Mouse (Mus musculus): ENCODE measurements around the gene Spatc1l. TPM values are rescaled to one million over a fixed set of nuclear protein-coding genes. Genes with fewer than 3 reads are reported as not detected.

The Spatc1l gene
- polyA plus RNA-seq, 1 experiment from 2014 or later = not detected

DNA sequence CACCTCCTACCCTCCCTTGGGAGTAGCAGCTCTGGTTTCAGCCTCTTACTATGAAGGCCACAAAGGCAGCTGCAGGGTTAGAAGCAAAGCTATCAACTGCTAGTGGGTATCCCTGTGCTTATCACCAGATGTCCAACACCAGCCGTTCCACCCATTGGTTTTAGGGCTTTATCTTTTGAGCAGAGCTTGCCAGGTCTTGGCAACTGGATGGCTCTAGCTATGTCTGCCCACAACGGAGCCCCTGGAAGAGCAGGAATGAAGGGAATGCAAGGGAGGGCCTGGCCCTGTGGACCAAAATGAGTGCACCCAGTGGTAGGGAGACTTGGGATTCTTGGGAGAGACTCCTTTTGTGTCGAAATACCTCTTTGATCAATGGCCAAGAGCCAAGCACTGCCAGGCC lies 40.6 kb downstream of the Spatc1l start:
- Histone ChIP-seq H3K9ac (replicated peaks) (no peak overlapping the region), H3K27ac (replicated peaks) (no peak overlapping the region), H3K27me3 (replicated peaks) (no peaks in the 10 kb centered on the region), H3K4me1 (no peaks in the 10 kb centered on the region), H3K9me3 (replicated peaks) (no peaks in the 10 kb centered on the region), H3K4me2 (no peak overlapping the region), H3K4me3 (replicated peaks) (no peak overlapping the region), H3K36me3 (no peaks in the 10 kb centered on the region)
- 81% methylated on average over 3 of the region's 3 CpGs for WGBS
- ATAC-seq (ENCODE audit: low FRiP score) = no peak

GRCm38 (mm10) chr10:76612473-76612872 lies 50.4 kb downstream of the Spatc1l start:
- Histone ChIP-seq H3K9ac (replicated peaks) (no peak overlapping the region), H3K27ac (replicated peaks) (no peak overlapping the region), H3K4me1 (no peaks in the 10 kb centered on the region), H3K27me3 (replicated peaks) (no peaks in the 10 kb centered on the region), H3K4me3 (replicated peaks) (no peak overlapping the region), H3K9me3 (replicated peaks) (no peaks in the 10 kb centered on the region), H3K36me3 (no peaks in the 10 kb centered on the region), H3K4me2 (no peak overlapping the region)
- WGBS = 91% methylated on average over 7 of the region's 7 CpGs
- ATAC-seq (ENCODE audit: low FRiP score) = no peak

Other genes starting within 250 kb of the Spatc1l start
- gene Dip2a, start 217.0 kb upstream of the Spatc1l start, polyA plus RNA-seq (2015; fragmentation: Nextera tagmentation; extraction: Ambion mirVana) = 16.8 and 19.7 TPM in 2 replicates
- not detected in 2 replicates for gene AC141477.1, start 121.8 kb upstream of the Spatc1l start, polyA plus RNA-seq (2015; fragmentation: Nextera tagmentation; extraction: Ambion mirVana)
- gene Pcnt, start 119.5 kb upstream of the Spatc1l start, polyA plus RNA-seq (2015; fragmentation: Nextera tagmentation; extraction: Ambion mirVana) = 5.9 and 7.2 TPM in 2 replicates
- not detected in 2 replicates for gene 2610028H24Rik, start 113.2 kb upstream of the Spatc1l start, polyA plus RNA-seq (2015; fragmentation: Nextera tagmentation; extraction: Ambion mirVana)
- gene Mcm3ap, start 93.3 kb upstream of the Spatc1l start, polyA plus RNA-seq (2015; fragmentation: Nextera tagmentation; extraction: Ambion mirVana) = 48.2 and 60.4 TPM in 2 replicates
- 6.1 and 6.8 TPM in 2 replicates for gene Ybey, start 93.2 kb upstream of the Spatc1l start, polyA plus RNA-seq (2015; fragmentation: Nextera tagmentation; extraction: Ambion mirVana)
- gene Lss, start 30.7 kb upstream of the Spatc1l start, polyA plus RNA-seq (2015; fragmentation: Nextera tagmentation; extraction: Ambion mirVana) = 36.7 and 45.0 TPM in 2 replicates
- 0.18 and 0.46 TPM in 2 replicates for gene Ftcd, start 13.4 kb downstream of the Spatc1l start, polyA plus RNA-seq (2015; fragmentation: Nextera tagmentation; extraction: Ambion mirVana)
- 28.5 and 54.7 TPM in 2 replicates for gene Col6a2, start 61.4 kb downstream of the Spatc1l start, polyA plus RNA-seq (2015; fragmentation: Nextera tagmentation; extraction: Ambion mirVana)
- gene Col6a1, start 163.9 kb downstream of the Spatc1l start, polyA plus RNA-seq (2015; fragmentation: Nextera tagmentation; extraction: Ambion mirVana) = 34.3 and 67.0 TPM in 2 replicates